Mouse (Mus musculus) heart, adult 2 months (tissue): ENCODE results near the gene Pde4b. TPM values are rescaled to one million over a fixed set of nuclear protein-coding genes. Genes with fewer than 3 reads are reported as not detected.
A peak's percentile ranks its signal among the peaks of the same experiment; 100 is the strongest.

Source experiments
- DNase-seq, 2 experiments: peaks; one replicate each; pipeline ENCODE4 v3.0.0; 2021
- H3K27ac ChIP-seq: fragments of 200-600 bp; 2 replicates; pipeline ENCODE4 v1.8.1; 2022
- H3K27me3 ChIP-seq: fragments of 200-500 bp; 2 replicates; pipeline ENCODE4 v1.6.1; 2012; ENCODE audit warnings: mild to moderate bottlenecking, low read length, inconsistent platforms, mixed read lengths; ENCODE audit not compliant: control insufficient read depth, insufficient read depth
- H3K36me3 ChIP-seq: fragments of 200-500 bp; 2 replicates; pipeline ENCODE4 v1.6.1; 2012; ENCODE audit warnings: low read length, inconsistent platforms; ENCODE audit not compliant: control insufficient read depth, insufficient read depth
- H3K4me1 ChIP-seq: fragments of 200-500 bp; 2 replicates; pipeline ENCODE4 v1.6.1; 2011; ENCODE audit warnings: low read length; ENCODE audit not compliant: control insufficient read depth, insufficient read depth
- H3K4me3 ChIP-seq: fragments of 200-600 bp; 2 replicates; pipeline ENCODE4 v1.8.1; 2022
- H3K79me2 ChIP-seq: fragments of 200-500 bp; replicated peaks from 2 replicates; pipeline ENCODE4 v1.6.1; 2012; ENCODE audit warnings: mild to moderate bottlenecking, inconsistent platforms, low read length, moderate library complexity, mixed read lengths; ENCODE audit not compliant: control insufficient read depth, insufficient read depth
- H3K9ac ChIP-seq: fragments of 200-500 bp; 2 replicates; pipeline ENCODE4 v1.6.1; 2012; ENCODE audit warnings: low read depth, mild to moderate bottlenecking, control low read depth, inconsistent platforms, low read length, mixed read lengths
- CTCF ChIP-seq: fragments of 200-600 bp; IDR thresholded peaks from 2 replicates; pipeline ENCODE4 v1.8.1; 2022; ENCODE audit warnings: antibody characterized with exemption, mild to moderate bottlenecking, moderate library complexity
- EP300 ChIP-seq: fragments of 200-500 bp; IDR thresholded peaks from 2 replicates; pipeline ENCODE4 v1.6.1; 2011; ENCODE audit warnings: low read depth, low read length, control low read depth; ENCODE audit not compliant: insufficient read depth
- POLR2A ChIP-seq: fragments of 200-500 bp; IDR thresholded peaks from 2 replicates; pipeline ENCODE4 v1.6.1; 2011; ENCODE audit warnings: mild to moderate bottlenecking, low read depth, low read length, control low read depth; ENCODE audit not compliant: insufficient read depth
- WGBS: fragments of 180-500 bp; shearing (Covaris S2); methylation state at CpG from one replicate; pipeline ENCODE4 v1.1.7; 2018; 5-methylcytosine and 5-hydroxymethylcytosine counted together
- intact Hi-C: fragments of 180-260 bp; cut with DNase I; formaldehyde crosslinking; loops from one replicate; pipeline ENCODE4 v1.15.1; 2025
- polyA plus RNA-seq: library from polyadenylated mRNA; depleted of rRNA; stranded (reverse); fragments of >200 nt; gene quantifications from 2 replicates; pipeline ENCODE4 v1.2.3, GENCODE M21; 2012
- total RNA-seq, 2 experiments: library from RNA; stranded (reverse); gene quantifications; 2 replicates each; pipeline ENCODE4 v1.2.3; 2021

The Pde4b gene
- total and polyA plus RNA-seq, 3 experiments = 16.3 to 29.4 (median 28.2) TPM

GRCm38 (mm10) chr4:102459216-102459999 lies 372.1 kb downstream of the Pde4b start:
- no peak overlapping the region for H3K4me3 ChIP-seq
- intact Hi-C loops = no loop called here
- no peaks in the 10 kb centered on the region for H3K36me3 ChIP-seq
- DNase-seq = no peak
- no peaks in the 10 kb centered on the region for H3K27me3 ChIP-seq
- no peaks in the 10 kb centered on the region for H3K79me2 ChIP-seq
- no peak overlapping the region for H3K27ac ChIP-seq
- WGBS = 66% methylated on average over 5 of the region's 5 CpGs
- no peaks in the 10 kb centered on the region for H3K4me1 ChIP-seq
- no peak overlapping the region for H3K9ac ChIP-seq
- no peak for TF ChIP-seq POLR2A
- TF ChIP-seq CTCF = no peak
- no peak for TF ChIP-seq EP300

- Histone ChIP-seq H3K27ac (no peak overlapping the region), H3K79me2 (no peaks in the 10 kb centered on the region), H3K36me3 (no peaks in the 10 kb centered on the region), H3K9ac (no peak overlapping the region), H3K4me3 (no peak overlapping the region), H3K4me1 (no peaks in the 10 kb centered on the region), H3K27me3 (no peaks in the 10 kb centered on the region)
- WGBS = 67% methylated on average over 3 of the region's 3 CpGs
- intact Hi-C loops = no loop called here
- DNase-seq = no peak
- TF ChIP-seq CTCF (no peak), EP300 (no peak), POLR2A (no peak)
Observed at GRCm38 (mm10) chr4:102478104-102478503, 390.8 kb downstream of the Pde4b start.

GRCm38 (mm10) chr4:102478860-102479259 lies 391.5 kb downstream of the Pde4b start:
- Histone ChIP-seq H3K27ac (no peak overlapping the region), H3K36me3 (no peaks in the 10 kb centered on the region), H3K27me3 (no peaks in the 10 kb centered on the region), H3K4me1 (no peaks in the 10 kb centered on the region), H3K4me3 (no peak overlapping the region), H3K79me2 (no peaks in the 10 kb centered on the region), H3K9ac (no peak overlapping the region)
- no peak for DNase-seq
- no peak for TF ChIP-seq CTCF
- no peak for TF ChIP-seq POLR2A
- no peak for TF ChIP-seq EP300
- intact Hi-C loops = no loop called here
- 81% methylated on average over 7 of the region's 7 CpGs for WGBS

DNA sequence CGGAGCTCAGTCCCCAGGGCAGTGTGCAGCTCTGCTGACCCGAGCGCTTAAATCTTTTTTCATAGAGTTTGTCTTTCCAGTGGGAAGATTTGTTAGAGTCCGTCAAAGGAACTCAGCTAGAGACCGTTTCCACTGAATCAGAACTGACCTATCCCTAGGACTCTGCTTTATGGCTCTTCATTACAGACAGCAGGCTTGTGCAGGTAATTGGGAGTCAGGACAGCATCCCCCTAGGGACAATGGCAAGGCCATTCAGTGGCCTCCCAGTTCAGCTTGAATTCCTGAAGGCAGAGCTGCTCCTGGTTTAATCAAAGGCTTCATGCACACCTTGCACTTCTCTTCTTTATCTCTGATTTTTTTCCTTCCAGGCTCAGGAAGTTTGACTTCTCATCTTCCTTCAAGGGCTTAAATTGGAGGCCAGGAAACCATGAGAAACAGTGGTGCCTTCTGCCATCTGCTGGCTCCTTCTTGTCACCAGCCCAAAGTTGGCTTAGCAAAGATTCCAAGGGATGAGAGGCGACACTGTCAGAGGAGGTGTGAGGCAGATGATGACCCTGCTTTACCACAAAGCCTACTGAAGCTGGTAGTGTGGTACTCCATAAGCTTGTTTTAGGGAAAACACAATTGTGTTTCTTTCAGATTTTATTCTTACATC lies 393.6 kb downstream of the Pde4b start:
- no peak overlapping the region for H3K4me3 ChIP-seq
- H3K27me3 ChIP-seq = no peaks in the 10 kb centered on the region
- no peaks in the 10 kb centered on the region for H3K4me1 ChIP-seq
- H3K27ac ChIP-seq = no peak overlapping the region
- TF ChIP-seq CTCF (peak; percentile 70), POLR2A (no peak), EP300 (peak; percentile 71)
- intact Hi-C loops = loop anchor here (2.0 to 5.0 kb wide), 2 partner anchors 34 to 252 kb away; no protein-coding TSS in a partner anchor
- 79% methylated on average over 6 of the region's 6 CpGs for WGBS
- no peaks in the 10 kb centered on the region for H3K79me2 ChIP-seq
- H3K36me3 ChIP-seq = no peaks in the 10 kb centered on the region
- H3K9ac ChIP-seq = no peak overlapping the region
- no peak for DNase-seq

- Histone ChIP-seq H3K79me2 (no peaks in the 10 kb centered on the region), H3K9ac (no peak overlapping the region), H3K36me3 (no peaks in the 10 kb centered on the region), H3K4me3 (no peak overlapping the region), H3K27me3 (no peaks in the 10 kb centered on the region), H3K4me1 (no peaks in the 10 kb centered on the region), H3K27ac (no peak overlapping the region)
- WGBS = 57% methylated on average over 7 of the region's 7 CpGs
- intact Hi-C loops = loop anchor here (5.0 kb wide), 1 partner anchor 36 kb away; no protein-coding TSS in a partner anchor
- DNase-seq = no peak
- TF ChIP-seq EP300 (no peak), CTCF (no peak), POLR2A (no peak)
Observed at GRCm38 (mm10) chr4:102483354-102484018, 396.1 kb downstream of the Pde4b start.
